ENCODE assay signal across 23 mouse cellular contexts in the genomic region with DNA sequence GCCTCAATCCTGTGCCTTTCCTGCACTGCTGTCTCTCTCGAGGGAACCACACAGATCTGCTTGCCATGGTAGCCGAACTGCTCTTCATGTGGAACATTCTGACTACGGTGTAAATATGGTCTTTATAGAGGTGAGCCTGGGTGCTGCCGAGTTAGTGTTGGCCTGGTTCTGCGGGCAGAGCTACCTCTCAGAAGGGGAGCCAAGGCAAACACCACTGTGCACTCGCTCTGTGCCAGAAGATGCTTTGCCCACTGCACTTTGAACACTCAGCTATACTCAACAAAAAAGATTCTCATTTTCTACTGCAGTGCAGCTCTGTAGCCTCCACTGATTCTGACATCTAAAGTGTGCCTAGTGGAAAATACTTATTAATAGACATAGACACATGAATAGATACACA. TPM values are rescaled to one million over a fixed set of nuclear protein-coding genes. Genes with fewer than 3 reads are reported as not detected.
DNase-seq lines count a peak whose midpoint lies in the region; ATAC-seq and TF ChIP-seq lines count a peak whose summit lies in the region.
"Had no signal": no experiment of that assay in that cellular context is flagged by ENCODE, and none has a peak within 500 bp of the region (broad histone marks: within the 10 kb centered on the region; RNA-seq: fewer than 3 reads in every experiment).

No protein-coding gene starts in this region.

- H3K36me3 ChIP-seq in hindbrain, postnatal 0 days (ENCODE audit: insufficient read depth, low read length), result no peaks in the 10 kb centered on the region; the same call in 1 of the 2 replicates
- no peaks in the 10 kb centered on the region for H3K36me3 ChIP-seq in hindbrain, embryonic 11.5 days (ENCODE audit: control insufficient read depth, insufficient read depth, low read length)
- H3K36me3 ChIP-seq in liver, adult 2 months (ENCODE audit: control insufficient read depth, insufficient read depth, low read length), result no peaks in the 10 kb centered on the region
- no peaks in the 10 kb centered on the region for H3K36me3 ChIP-seq in liver, embryonic 11.5 days (ENCODE audit: control insufficient read depth, insufficient read depth, low read length)
- H3K36me3 ChIP-seq in myocyte (ENCODE audit: control insufficient read depth, insufficient read depth), result peaks cover 49% of the 10 kb centered on the region
- H3K36me3 ChIP-seq: hindbrain, embryonic 15.5 days had no signal

- H3K4me2 ChIP-seq in hindbrain, postnatal 0 days (ENCODE audit: low read depth, low read length), result no peak overlapping the region
- H3K4me2 ChIP-seq in hindbrain, embryonic 11.5 days (replicated peaks; ENCODE audit: low read depth, low read length), result no peak overlapping the region
- H3K4me2 ChIP-seq in liver, embryonic 11.5 days, result no peak overlapping the region
- no peak overlapping the region for H3K4me2 ChIP-seq in myocyte (ENCODE audit: low read depth)
- H3K4me2 ChIP-seq: embryonic facial prominence, embryonic 13.5 days; forebrain, embryonic 12.5 days; forebrain, embryonic 15.5 days; heart, embryonic 11.5 days; hindbrain, embryonic 15.5 days had no signal

- no peaks in the 10 kb centered on the region for H3K79me2 ChIP-seq in liver, adult 2 months (ENCODE audit: control insufficient read depth, insufficient read depth, low read length)
- H3K79me2 ChIP-seq in myocyte (ENCODE audit: control insufficient read depth, insufficient read depth), result no peaks in the 10 kb centered on the region

- H3K9me3 ChIP-seq in hindbrain, postnatal 0 days (ENCODE audit: low read length), result no peaks in the 10 kb centered on the region
- no peaks in the 10 kb centered on the region for H3K9me3 ChIP-seq in hindbrain, embryonic 11.5 days (ENCODE audit: control insufficient read depth, low read length)
- no peaks in the 10 kb centered on the region for H3K9me3 ChIP-seq in liver, embryonic 11.5 days (ENCODE audit: control insufficient read depth, low read length)
- H3K9me3 ChIP-seq: embryonic facial prominence, embryonic 10.5 days; embryonic facial prominence, embryonic 13.5 days; forebrain, embryonic 12.5 days; forebrain, embryonic 15.5 days; hindbrain, embryonic 15.5 days had no signal

- ATAC-seq in hindbrain, postnatal 0 days, result no peak
- no peak for ATAC-seq in hindbrain, embryonic 11.5 days (ENCODE audit: low FRiP score)
- ATAC-seq in liver, embryonic 11.5 days (replicated peaks; ENCODE audit: low FRiP score), result no peak
- ATAC-seq: CD4-positive, CD25-positive, alpha-beta regulatory T cell, adult 4 months; forebrain, embryonic 15.5 days had no signal

- no peak overlapping the region for H3K4me3 ChIP-seq in hindbrain, postnatal 0 days (ENCODE audit: low read length)
- no peak overlapping the region for H3K4me3 ChIP-seq in hindbrain, embryonic 11.5 days (ENCODE audit: low read depth, low read length)
- H3K4me3 ChIP-seq in liver, adult 2 months (ENCODE audit: insufficient read depth, low read depth, low read length), result no peak overlapping the region
- no peak overlapping the region for H3K4me3 ChIP-seq in liver, embryonic 11.5 days (ENCODE audit: low read depth, low read length)
- no peak overlapping the region for H3K4me3 ChIP-seq in myocyte
- H3K4me3 ChIP-seq: embryonic facial prominence, embryonic 10.5 days; embryonic facial prominence, embryonic 13.5 days; erythroblast, embryonic 14.5 days; forebrain, embryonic 12.5 days; forebrain, embryonic 15.5 days; hindbrain, embryonic 15.5 days had no signal

- H3ac ChIP-seq in myocyte (ENCODE audit: control insufficient read depth, insufficient read length), result no peak overlapping the region

- 0 out of 2 replicates have a peak overlapping the region, but pooled peaks have one; percentile 8 for H3K27ac ChIP-seq in hindbrain, postnatal 0 days
- H3K27ac ChIP-seq in hindbrain, embryonic 11.5 days (ENCODE audit: low read depth, low read length), result no peak overlapping the region
- H3K27ac ChIP-seq in liver, adult 2 months (replicated peaks; ENCODE audit: insufficient read depth, low read depth, low read length), result peak overlapping the region; percentile 34
- H3K27ac ChIP-seq in liver, embryonic 11.5 days (ENCODE audit: low read depth, low read length), result no peak overlapping the region
- H3K27ac ChIP-seq: embryonic facial prominence, embryonic 10.5 days; embryonic facial prominence, embryonic 13.5 days; forebrain, embryonic 12.5 days; forebrain, embryonic 15.5 days; hindbrain, embryonic 15.5 days had no signal

- WGBS in hindbrain, postnatal 0 days, result 81% methylated on average over 6 of the region's 6 CpGs
- WGBS in hindbrain, embryonic 11.5 days, result 94% methylated on average over 6 of the region's 6 CpGs
- 28% methylated on average over 6 of the region's 6 CpGs for WGBS in liver, adult 2 months
- WGBS in liver, embryonic 11.5 days, result 87% methylated on average over 6 of the region's 6 CpGs

- no peak overlapping the region for H3K9ac ChIP-seq in hindbrain, postnatal 0 days (replicated peaks; ENCODE audit: low read length)
- H3K9ac ChIP-seq in hindbrain, embryonic 11.5 days (ENCODE audit: low read depth, low read length), result no peak overlapping the region
- H3K9ac ChIP-seq in liver, adult 2 months (ENCODE audit: low read depth, low read length), result no peak overlapping the region
- H3K9ac ChIP-seq in liver, embryonic 11.5 days (ENCODE audit: low read depth, low read length), result no peak overlapping the region
- H3K9ac ChIP-seq: embryonic facial prominence, embryonic 13.5 days; forebrain, embryonic 12.5 days; forebrain, embryonic 15.5 days; hindbrain, embryonic 15.5 days had no signal

- peaks cover 9% of the 10 kb centered on the region; the same call in 1 of the 2 replicates for H3K4me1 ChIP-seq in hindbrain, postnatal 0 days (ENCODE audit: insufficient read depth, low read length)
- no peaks in the 10 kb centered on the region for H3K4me1 ChIP-seq in hindbrain, embryonic 11.5 days (replicated peaks; ENCODE audit: control insufficient read depth, insufficient read depth, low read length)
- peaks cover 7% of the 10 kb centered on the region for H3K4me1 ChIP-seq in liver, adult 2 months (ENCODE audit: control insufficient read depth, insufficient read depth, low read length)
- no peaks in the 10 kb centered on the region for H3K4me1 ChIP-seq in liver, embryonic 11.5 days (replicated peaks; ENCODE audit: control insufficient read depth, insufficient read depth, low read length)

- DNase-seq in hindbrain, postnatal 0 days (ENCODE audit: low spot score), result no peak
- DNase-seq in hindbrain, embryonic 11.5 days (ENCODE audit: low spot score), result no peak
- DNase-seq in liver, adult 2 months (ENCODE audit: extremely low read depth, low read depth, low spot score), result peak; percentile 92
- DNase-seq in liver, embryonic 11.5 days (ENCODE audit: low spot score), result no peak
- DNase-seq in adrenal gland, postnatal 36 days, result no peak
- DNase-seq: adrenal gland, adult 2 months; adrenal gland, postnatal 14 days; cerebellum, adult 11-12 months; cerebellum, adult 8-10 months; cerebellum, postnatal 10 days; cerebellum, postnatal 36 days; embryo, embryonic 11 days; gastrocnemius, postnatal 10 days; heart, adult 11 months had no signal

- H3K27me3 ChIP-seq in hindbrain, postnatal 0 days (ENCODE audit: insufficient read depth, low read length), result no peaks in the 10 kb centered on the region
- H3K27me3 ChIP-seq in hindbrain, embryonic 11.5 days (ENCODE audit: control insufficient read depth, insufficient read depth, low read length), result no peaks in the 10 kb centered on the region
- H3K27me3 ChIP-seq in liver, adult 2 months (ENCODE audit: control insufficient read depth, insufficient read depth, low read length), result no peaks in the 10 kb centered on the region
- H3K27me3 ChIP-seq in liver, embryonic 11.5 days (replicated peaks; ENCODE audit: control insufficient read depth, insufficient read depth, low read length), result no peaks in the 10 kb centered on the region
- no peaks in the 10 kb centered on the region for H3K27me3 ChIP-seq in myocyte (ENCODE audit: control insufficient read depth, insufficient read depth, insufficient read length)
- H3K27me3 ChIP-seq: embryonic facial prominence, embryonic 13.5 days; forebrain, embryonic 12.5 days; forebrain, embryonic 15.5 days; hindbrain, embryonic 15.5 days had no signal

- no peak for TF ChIP-seq CTCF in hindbrain, postnatal 0 days (IDR thresholded peaks at IDR 0.05; ENCODE audit: low read depth)
- TF ChIP-seq CTCF in liver, adult 2 months (IDR thresholded peaks at IDR 0.05; ENCODE audit: low read depth, low read length), result no peak

- TF ChIP-seq POLR2A in liver, adult 2 months (IDR thresholded peaks at IDR 0.05; ENCODE audit: extremely low read depth, insufficient read depth, low read length), result no peak
- no peak for TF ChIP-seq POLR2A in myocyte (IDR thresholded peaks at IDR 0.05; ENCODE audit: insufficient read length, low read depth)

TF ChIP-seq in myocyte, 11 proteins besides CTCF, POLR2A, EP300 and RAD21:
- TF ChIP-seq MAX (IDR thresholded peaks at IDR 0.05; ENCODE audit: low read depth), result no peak
- no peak for TF ChIP-seq MYOG (IDR thresholded peaks at IDR 0.05; ENCODE audit: control insufficient read depth in 1 of 3, insufficient read depth in 1 of 3, insufficient read length in 2 of 3, low read depth in 2 of 3)
- TF ChIP-seq POLR2AphosphoS2 (IDR thresholded peaks at IDR 0.05; ENCODE audit: insufficient read length, low read depth), result peak; percentile 41
- no peak for TF ChIP-seq MYOD1 (IDR thresholded peaks at IDR 0.05; ENCODE audit: control insufficient read depth in 1 of 3, insufficient read length in 2 of 3, low read depth in 2 of 3)
- TF ChIP-seq TCF3 (IDR thresholded peaks at IDR 0.05; ENCODE audit: insufficient read length, low read depth), result no peak

RNA-seq across cellular contexts. Expression of gene Angptl2, which starts 21.7 kb away (rescaled TPM):
- 16.3 and 22.0 TPM in 2 replicates for total RNA-seq in hindbrain, postnatal 0 days (2014; rRNA removed)
- 9.3 and 11.5 TPM in 2 replicates for polyA plus RNA-seq in hindbrain, postnatal 0 days (2015; fragmentation: Nextera tagmentation; extraction: Ambion mirVana)
- polyA plus RNA-seq in hindbrain, embryonic 11.5 days (2014; fragmentation: Nextera tagmentation; extraction: Ambion mirVana), result 19.9 and 21.3 TPM in 2 replicates
- total RNA-seq in liver, adult 2 months (2014; rRNA removed), result 11.3 and 15.4 TPM in 2 replicates
- polyA plus RNA-seq in liver, adult 2 months (2012; rRNA removed), result 16.4 and 17.0 TPM in 2 replicates
- polyA plus RNA-seq in liver, embryonic 11.5 days (2014; fragmentation: Nextera tagmentation; extraction: Ambion mirVana), result 11.3 and 12.2 TPM in 2 replicates
- 130 TPM for polyA plus RNA-seq in myocyte (2012; fragmentation: generic; extraction: Trizol)
- total RNA-seq in adrenal gland, postnatal 36 days (2021), result 10 to 100 TPM; 31.0 to 31.6 TPM
- polyA plus RNA-seq: erythroblast, embryonic 14.5 days had no signal

Comparison
In these comparisons a context has a peak if more than half of its experiments do, and no peak if none do; other contexts are left out.
1. H3K27ac ChIP-seq: peak in hindbrain, postnatal 0 days (single experiment) and liver, adult 2 months (single experiment); none in hindbrain, embryonic 11.5 days (single experiment) and liver, embryonic 11.5 days (single experiment).